Mouse (Mus musculus) heart, embryonic 10.5 days (tissue): Measurements from ENCODE around the gene Tspan18. TPM values are rescaled to one million over a fixed set of nuclear protein-coding genes. Genes with fewer than 3 reads are reported as not detected.

Experiments used
- DNase-seq: peaks from one replicate; pipeline ENCODE4 v3.0.0-alpha.2; 2017; ENCODE audit warnings: low spot score
- H3K27ac ChIP-seq: fragments of 300-500 bp; sonication (generic); 2 replicates; pipeline ENCODE4 v1.5.1; 2016; ENCODE audit warnings: mild to moderate bottlenecking
- H3K27me3 ChIP-seq: fragments of 300-500 bp; sonication (generic); 2 replicates; pipeline ENCODE4 v1.6.1; 2016; ENCODE audit warnings: mild to moderate bottlenecking; ENCODE audit not compliant: poor library complexity, insufficient read depth, severe bottlenecking
- H3K36me3 ChIP-seq: fragments of 300-500 bp; sonication (generic); 2 replicates; pipeline ENCODE4 v1.6.1; 2016; ENCODE audit warnings: mild to moderate bottlenecking, moderate library complexity
- H3K4me1 ChIP-seq: fragments of 300-500 bp; sonication (generic); 2 replicates; pipeline ENCODE4 v1.6.1; 2016; ENCODE audit warnings: mild to moderate bottlenecking
- H3K4me3 ChIP-seq: fragments of 300-500 bp; sonication (generic); 2 replicates; pipeline ENCODE4 v1.5.1; 2016; ENCODE audit warnings: mild to moderate bottlenecking, moderate library complexity
- H3K9me3 ChIP-seq: fragments of 300-500 bp; sonication (generic); 2 replicates; pipeline ENCODE4 v1.6.1; 2016; ENCODE audit warnings: mild to moderate bottlenecking, moderate library complexity
- WGBS: fragments of 180-500 bp; shearing (Covaris S2); methylation state at CpG from one replicate; pipeline ENCODE4 v1.1.7; 2016; 5-methylcytosine and 5-hydroxymethylcytosine counted together
- polyA plus RNA-seq: library from polyadenylated mRNA; unstranded; fragments of >200 nt; fragmentation: Nextera tagmentation; extraction: Ambion mirVana; gene quantifications from 2 replicates; pipeline ENCODE4 v1.2.1, GENCODE M21; 2016

Gene Tspan18
- polyA plus RNA-seq: 64.2 and 67.0 TPM in 2 replicates

- Histone ChIP-seq H3K9me3 (no peaks in the 10 kb centered on the region), H3K36me3 (0 out of 2 replicates have a peak, but pooled peaks cover 5% of the 10 kb centered on the region), H3K4me3 (peak within 1 kb of the TSS; percentile 90), H3K27ac (peak within 1 kb of the TSS; percentile 92), H3K27me3 (no peaks in the 10 kb centered on the region), H3K4me1 (peaks cover 66% of the 10 kb centered on the region)
- DNase-seq: peak; percentile 94
- WGBS: under 1% methylated on average over 94 of the region's 95 CpGs
Observed at GRCm38 (mm10) chr2:93333817-93334731, at the start of gene Tspan18. Gene Tspan18 (minus strand): TSS chr2:93334505.

GRCm38 (mm10) chr2:93383831-93384230, 49.5 kb upstream of the Tspan18 start:
- H3K27ac ChIP-seq: no peak overlapping the region
- H3K4me1 ChIP-seq: peaks cover 27% of the 10 kb centered on the region
- no peak for DNase-seq
- no peaks in the 10 kb centered on the region for H3K9me3 ChIP-seq
- H3K4me3 ChIP-seq: no peak overlapping the region
- 79% methylated on average over 5 of the region's 5 CpGs for whole genome bisulfite sequencing
- H3K36me3 ChIP-seq: no peaks in the 10 kb centered on the region
- peaks cover 8% of the 10 kb centered on the region; the same call in 1 of the 2 replicates for H3K27me3 ChIP-seq

- 26% methylated on average over 2 of the region's 2 CpGs for WGBS
- DNase-seq: no peak
- peaks cover 40% of the 10 kb centered on the region for H3K4me1 ChIP-seq
- H3K27me3 ChIP-seq: no peaks in the 10 kb centered on the region
- H3K9me3 ChIP-seq: no peaks in the 10 kb centered on the region
- no peak overlapping the region for H3K4me3 ChIP-seq
- H3K36me3 ChIP-seq: no peaks in the 10 kb centered on the region
- H3K27ac ChIP-seq: no peak overlapping the region
Observed at GRCm38 (mm10) chr2:93380680-93381089, 46.4 kb upstream of the Tspan18 start.

- Histone ChIP-seq H3K9me3 (no peaks in the 10 kb centered on the region), H3K4me1 (peaks cover 40% of the 10 kb centered on the region), H3K36me3 (no peaks in the 10 kb centered on the region), H3K27me3 (no peaks in the 10 kb centered on the region), H3K4me3 (no peak overlapping the region), H3K27ac (no peak overlapping the region)
- WGBS: 66% methylated on average over 15 of the region's 15 CpGs
- no peak for DNase-seq
Observed at GRCm38 (mm10) chr2:93377797-93378196, 43.5 kb upstream of the Tspan18 start.

- no peak overlapping the region; the same call in 1 of the 2 replicates for H3K27ac ChIP-seq
- H3K4me3 ChIP-seq: no peak overlapping the region
- H3K27me3 ChIP-seq: no peaks in the 10 kb centered on the region
- H3K4me1 ChIP-seq: peaks cover 42% of the 10 kb centered on the region
- H3K36me3 ChIP-seq: no peaks in the 10 kb centered on the region
- DNase-seq: no peak
- WGBS: 91% methylated on average over 3 of the region's 3 CpGs
- no peaks in the 10 kb centered on the region for H3K9me3 ChIP-seq
Observed at GRCm38 (mm10) chr2:93377157-93377556, 42.9 kb upstream of the Tspan18 start.

GRCm38 (mm10) chr2:93372872-93373271, 38.6 kb upstream of the Tspan18 start:
- Histone ChIP-seq H3K27ac (0 out of 2 replicates have a peak overlapping the region, but pooled peaks have one; percentile 22), H3K9me3 (no peaks in the 10 kb centered on the region), H3K36me3 (no peaks in the 10 kb centered on the region), H3K4me3 (no peak overlapping the region), H3K27me3 (no peaks in the 10 kb centered on the region; the same call in 1 of the 2 replicates), H3K4me1 (peaks cover 25% of the 10 kb centered on the region)
- no peak for DNase-seq
- WGBS: 91% methylated on average over 10 of the region's 10 CpGs

- H3K27me3 ChIP-seq: no peaks in the 10 kb centered on the region; the same call in 1 of the 2 replicates
- DNase-seq: no peak
- H3K36me3 ChIP-seq: no peaks in the 10 kb centered on the region
- peaks cover 25% of the 10 kb centered on the region for H3K4me1 ChIP-seq
- 8% methylated on average over 6 of the region's 6 CpGs for WGBS
- no peak overlapping the region for H3K4me3 ChIP-seq
- H3K27ac ChIP-seq: peak overlapping the region; percentile 42; the same call in 1 of the 2 replicates
- no peaks in the 10 kb centered on the region for H3K9me3 ChIP-seq
Observed at GRCm38 (mm10) chr2:93372097-93372571, 37.8 kb upstream of the Tspan18 start.

GRCm38 (mm10) chr2:93368954-93369353, 34.6 kb upstream of the Tspan18 start:
- 67% methylated on average over 8 of the region's 8 CpGs for WGBS

GRCm38 (mm10) chr2:93367962-93368361, 33.7 kb upstream of the Tspan18 start:
- Histone ChIP-seq H3K27me3 (peaks cover 7% of the 10 kb centered on the region; the same call in 1 of the 2 replicates), H3K36me3 (no peaks in the 10 kb centered on the region), H3K27ac (no peak overlapping the region), H3K4me1 (peaks cover 19% of the 10 kb centered on the region), H3K4me3 (no peak overlapping the region), H3K9me3 (no peaks in the 10 kb centered on the region)
- WGBS: 80% methylated on average over 6 of the region's 6 CpGs
- no peak for DNase-seq

More at GRCm38 (mm10) chr2:93368954-93369353, 34.6 kb upstream of the Tspan18 start:
- Histone ChIP-seq H3K36me3 (no peaks in the 10 kb centered on the region), H3K4me1 (peaks cover 20% of the 10 kb centered on the region), H3K27me3 (peaks cover 7% of the 10 kb centered on the region; the same call in 1 of the 2 replicates), H3K27ac (no peak overlapping the region), H3K9me3 (no peaks in the 10 kb centered on the region), H3K4me3 (no peak overlapping the region)
- DNase-seq: no peak

GRCm38 (mm10) chr2:93365411-93365810, 31.1 kb upstream of the Tspan18 start:
- H3K27ac ChIP-seq: 0 out of 2 replicates have a peak overlapping the region, but pooled peaks have one; percentile 31
- H3K27me3 ChIP-seq: peaks cover 7% of the 10 kb centered on the region; the same call in 1 of the 2 replicates
- H3K36me3 ChIP-seq: no peaks in the 10 kb centered on the region
- no peak overlapping the region for H3K4me3 ChIP-seq
- WGBS: 60% methylated on average over 9 of the region's 9 CpGs
- DNase-seq: no peak
- H3K9me3 ChIP-seq: no peaks in the 10 kb centered on the region
- peaks cover 20% of the 10 kb centered on the region for H3K4me1 ChIP-seq

GRCm38 (mm10) chr2:93364951-93365350, 30.6 kb upstream of the Tspan18 start:
- Histone ChIP-seq H3K36me3 (no peaks in the 10 kb centered on the region), H3K27ac (no peak overlapping the region), H3K4me3 (no peak overlapping the region), H3K27me3 (peaks cover 7% of the 10 kb centered on the region; the same call in 1 of the 2 replicates), H3K4me1 (peaks cover 25% of the 10 kb centered on the region), H3K9me3 (no peaks in the 10 kb centered on the region)
- 65% methylated on average over 2 of the region's 2 CpGs for WGBS
- no peak for DNase-seq

- 6% methylated on average over 5 of the region's 5 CpGs for WGBS
- Histone ChIP-seq H3K27ac (no peak overlapping the region; the same call in 1 of the 2 replicates), H3K27me3 (peaks cover 7% of the 10 kb centered on the region; the same call in 1 of the 2 replicates), H3K4me3 (no peak overlapping the region), H3K4me1 (peaks cover 26% of the 10 kb centered on the region), H3K36me3 (no peaks in the 10 kb centered on the region), H3K9me3 (no peaks in the 10 kb centered on the region)
- no peak for DNase-seq
Observed at GRCm38 (mm10) chr2:93361454-93361853, 27.1 kb upstream of the Tspan18 start.

GRCm38 (mm10) chr2:93360310-93360709, 26.0 kb upstream of the Tspan18 start:
- 49% methylated on average over 6 of the region's 6 CpGs for WGBS
- 0 out of 2 replicates have a peak, but pooled peaks cover under 1% of the 10 kb centered on the region for H3K27me3 ChIP-seq
- no peaks in the 10 kb centered on the region for H3K9me3 ChIP-seq
- no peak for DNase-seq
- H3K36me3 ChIP-seq: no peaks in the 10 kb centered on the region
- peaks cover 28% of the 10 kb centered on the region for H3K4me1 ChIP-seq
- no peak overlapping the region for H3K4me3 ChIP-seq
- peak overlapping the region; percentile 62; the same call in 1 of the 2 replicates for H3K27ac ChIP-seq
